Mouse (Mus musculus): ENCODE data around the gene BC107364. TPM values are rescaled to one million over a fixed set of nuclear protein-coding genes. Genes with fewer than 3 reads are reported as not detected.
A peak's percentile ranks its signal among the peaks of the same experiment; 100 is the strongest.
"Not testable (repeated sequence)": the region's sequence is repeated elsewhere in the genome, so short reads cannot be mapped to it uniquely, and the experiment has no call there.

The BC107364 gene
- polyA plus RNA-seq, 1 experiment from 2014 or later, result not detected

DNA sequence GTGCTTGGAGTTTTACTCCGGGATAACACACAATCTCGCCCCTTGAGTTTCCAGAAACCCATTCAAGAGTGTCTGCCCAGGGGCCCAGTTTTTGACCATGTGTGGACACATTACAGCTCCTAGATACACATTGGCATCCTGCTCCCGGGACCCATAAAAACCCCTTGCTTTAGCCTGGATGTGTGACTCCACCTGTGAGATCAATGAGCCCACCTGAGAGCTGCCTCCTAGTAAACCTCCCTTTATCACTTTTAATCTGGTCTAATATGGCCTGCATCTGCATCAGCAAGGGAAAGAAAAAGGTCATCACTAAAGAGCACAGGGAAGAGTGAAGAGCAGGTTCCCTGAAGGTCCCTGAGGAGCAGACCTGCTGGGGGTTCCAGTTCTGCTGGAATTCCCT lies 29.8 kb upstream of the BC107364 start:
- H3K4me2 ChIP-seq (ENCODE audit: low read depth, low read length), result no peak overlapping the region
- DNase-seq (ENCODE audit: low spot score) (no peak), ATAC-seq (ENCODE audit: low read depth) (no peak)
- WGBS, result 86% methylated on average over 3 of the region's 3 CpGs
- no peaks in the 10 kb centered on the region for H3K36me3 ChIP-seq (ENCODE audit: control insufficient read depth, insufficient read depth, low read length)
- no peak overlapping the region for H3K9ac ChIP-seq (ENCODE audit: low read depth, low read length)
- no peaks in the 10 kb centered on the region for H3K9me3 ChIP-seq (ENCODE audit: control insufficient read depth, low read length)
- no peak overlapping the region for H3K27ac ChIP-seq (replicated peaks; ENCODE audit: low read depth, low read length)
- H3K4me3 ChIP-seq (ENCODE audit: low read depth, low read length), result no peak overlapping the region
- H3K27me3 ChIP-seq (replicated peaks; ENCODE audit: control insufficient read depth, insufficient read depth, low read length), result peaks cover 21% of the 10 kb centered on the region
- no peaks in the 10 kb centered on the region for H3K4me1 ChIP-seq (ENCODE audit: control insufficient read depth, insufficient read depth, low read length)

DNA sequence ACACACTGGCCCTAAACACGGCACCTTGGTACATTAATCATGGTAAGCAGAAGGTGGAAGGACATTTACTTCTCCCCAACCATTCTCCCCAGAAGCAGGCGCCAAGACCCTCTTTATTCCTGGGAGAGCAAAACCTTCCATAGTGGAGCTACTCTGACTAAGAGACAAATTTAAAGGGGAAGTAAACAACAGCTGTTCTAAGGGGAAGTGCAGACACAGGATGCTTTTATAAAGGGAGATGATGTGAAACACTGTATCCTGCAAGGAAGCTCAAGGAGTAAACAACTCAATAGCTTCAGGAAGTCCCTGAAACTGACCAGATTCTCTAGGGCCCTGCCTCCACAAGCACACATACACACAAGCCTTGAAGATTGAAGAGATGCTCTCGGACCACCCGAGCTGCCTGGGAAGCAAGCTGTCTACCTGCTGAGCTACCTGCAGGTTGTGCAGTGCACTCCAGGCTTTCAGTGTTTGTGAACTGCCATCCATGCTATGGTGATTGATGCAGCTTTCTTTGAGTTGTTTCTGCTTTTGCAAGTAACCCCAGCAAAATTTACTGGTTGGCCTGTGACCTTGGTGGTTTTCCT lies 28.7 kb upstream of the BC107364 start:
- H3K36me3 ChIP-seq (ENCODE audit: control insufficient read depth, insufficient read depth, low read length), result no peaks in the 10 kb centered on the region
- ATAC-seq (ENCODE audit: low read depth), result no peak
- no peak overlapping the region for H3K4me2 ChIP-seq (ENCODE audit: low read depth, low read length)
- 84% methylated on average over 4 of the region's 4 CpGs for WGBS
- H3K9ac ChIP-seq (ENCODE audit: low read depth, low read length), result no peak overlapping the region
- peaks cover 30% of the 10 kb centered on the region for H3K27me3 ChIP-seq (replicated peaks; ENCODE audit: control insufficient read depth, insufficient read depth, low read length)
- H3K4me3 ChIP-seq (ENCODE audit: low read depth, low read length), result no peak overlapping the region
- H3K27ac ChIP-seq (replicated peaks; ENCODE audit: low read depth, low read length), result no peak overlapping the region
- H3K9me3 ChIP-seq (ENCODE audit: control insufficient read depth, low read length), result no peaks in the 10 kb centered on the region
- no peak for DNase-seq (ENCODE audit: low spot score)
- no peaks in the 10 kb centered on the region for H3K4me1 ChIP-seq (ENCODE audit: control insufficient read depth, insufficient read depth, low read length)

GRCm38 (mm10) chr3:96479249-96479648 lies 27.1 kb upstream of the BC107364 start:
- Histone ChIP-seq H3K27ac (replicated peaks; ENCODE audit: low read depth, low read length) (no peak overlapping the region), H3K4me1 (ENCODE audit: control insufficient read depth, insufficient read depth, low read length) (peaks cover 4% of the 10 kb centered on the region; the same call in 1 of the 2 replicates), H3K36me3 (ENCODE audit: control insufficient read depth, insufficient read depth, low read length) (no peaks in the 10 kb centered on the region), H3K9ac (ENCODE audit: low read depth, low read length) (no peak overlapping the region), H3K4me2 (ENCODE audit: low read depth, low read length) (no peak overlapping the region), H3K9me3 (ENCODE audit: control insufficient read depth, low read length) (no peaks in the 10 kb centered on the region), H3K4me3 (ENCODE audit: low read depth, low read length) (no peak overlapping the region), H3K27me3 (replicated peaks; ENCODE audit: control insufficient read depth, insufficient read depth, low read length) (peaks cover 45% of the 10 kb centered on the region)
- no peak for ATAC-seq (ENCODE audit: low read depth)
- WGBS, result 22% methylated on average over 3 of the region's 3 CpGs
- DNase-seq (ENCODE audit: low spot score), result peak; percentile 7

- H3K4me3 ChIP-seq (ENCODE audit: low read depth, low read length), result no peak overlapping the region
- H3K27ac ChIP-seq (replicated peaks; ENCODE audit: low read depth, low read length), result no peak overlapping the region
- DNase-seq (ENCODE audit: low spot score), result peak; percentile 38
- H3K36me3 ChIP-seq (ENCODE audit: control insufficient read depth, insufficient read depth, low read length), result no peaks in the 10 kb centered on the region
- 0 out of 2 replicates have a peak, but pooled peaks have one; percentile 70 for ATAC-seq (ENCODE audit: low read depth)
- H3K9me3 ChIP-seq (ENCODE audit: control insufficient read depth, low read length), result no peaks in the 10 kb centered on the region
- peaks cover 4% of the 10 kb centered on the region; the same call in 1 of the 2 replicates for H3K4me1 ChIP-seq (ENCODE audit: control insufficient read depth, insufficient read depth, low read length)
- 54% methylated on average over 6 of the region's 6 CpGs for WGBS
- H3K9ac ChIP-seq (ENCODE audit: low read depth, low read length), result no peak overlapping the region
- H3K27me3 ChIP-seq (replicated peaks; ENCODE audit: control insufficient read depth, insufficient read depth, low read length), result peaks cover 57% of the 10 kb centered on the region
- H3K4me2 ChIP-seq (ENCODE audit: low read depth, low read length), result no peak overlapping the region
Observed at GRCm38 (mm10) chr3:96477558-96477957, 25.5 kb upstream of the BC107364 start.

- H3K9ac ChIP-seq (ENCODE audit: low read depth, low read length), result no peak overlapping the region
- no peaks in the 10 kb centered on the region for H3K9me3 ChIP-seq (ENCODE audit: control insufficient read depth, low read length)
- no peak overlapping the region for H3K4me2 ChIP-seq (ENCODE audit: low read depth, low read length)
- 43% methylated on average over 3 of the region's 3 CpGs for WGBS
- peaks cover 62% of the 10 kb centered on the region for H3K27me3 ChIP-seq (replicated peaks; ENCODE audit: control insufficient read depth, insufficient read depth, low read length)
- no peak for DNase-seq (ENCODE audit: low spot score)
- H3K4me1 ChIP-seq (ENCODE audit: control insufficient read depth, insufficient read depth, low read length), result peaks cover 4% of the 10 kb centered on the region; the same call in 1 of the 2 replicates
- no peak overlapping the region for H3K27ac ChIP-seq (replicated peaks; ENCODE audit: low read depth, low read length)
- no peak overlapping the region for H3K4me3 ChIP-seq (ENCODE audit: low read depth, low read length)
- no peaks in the 10 kb centered on the region for H3K36me3 ChIP-seq (ENCODE audit: control insufficient read depth, insufficient read depth, low read length)
- no peak for ATAC-seq (ENCODE audit: low read depth)
Observed at GRCm38 (mm10) chr3:96477084-96477483, 25.0 kb upstream of the BC107364 start.

DNA sequence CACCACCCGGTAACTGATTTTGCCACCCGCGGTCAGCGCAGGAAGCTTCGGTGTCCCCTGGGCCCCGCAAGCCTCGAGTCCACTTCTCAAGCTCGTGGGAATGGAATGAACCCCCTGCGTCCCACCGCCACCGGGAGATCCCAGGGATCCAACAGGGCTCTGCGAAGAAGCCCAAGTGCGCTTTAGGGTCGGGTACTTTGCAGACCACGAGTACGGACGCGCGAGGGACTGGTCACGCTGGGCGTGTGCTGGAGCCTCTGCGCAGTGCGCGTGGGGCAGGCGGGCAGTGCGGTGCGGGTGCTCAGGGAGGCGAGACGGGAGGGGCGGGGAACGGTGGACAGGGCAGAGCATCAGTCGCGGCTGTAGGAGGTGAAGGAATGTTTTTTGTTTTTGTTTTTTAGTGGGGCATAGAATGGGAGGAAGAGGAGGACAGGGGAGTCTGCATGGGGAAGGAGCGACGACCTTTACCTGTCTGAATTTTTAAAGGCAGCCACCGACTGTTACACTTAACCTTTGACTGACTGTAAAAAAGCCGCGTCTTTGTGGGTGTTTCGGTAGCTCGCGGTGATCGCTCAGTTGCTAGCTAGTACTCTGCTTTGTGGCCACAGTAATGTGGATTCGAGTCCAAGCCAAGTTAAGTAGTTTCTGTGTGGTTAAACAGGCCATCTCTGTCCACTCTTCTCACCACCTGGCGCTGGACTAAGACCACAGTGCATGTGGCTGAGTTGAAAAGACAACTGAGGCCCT lies 23.0 kb upstream of the BC107364 start:
- no peaks in the 10 kb centered on the region for H3K36me3 ChIP-seq (ENCODE audit: control insufficient read depth, insufficient read depth, low read length)
- H3K9me3 ChIP-seq (ENCODE audit: control insufficient read depth, low read length), result no peaks in the 10 kb centered on the region
- peaks cover 64% of the 10 kb centered on the region for H3K27me3 ChIP-seq (replicated peaks; ENCODE audit: control insufficient read depth, insufficient read depth, low read length)
- H3K27ac ChIP-seq (replicated peaks; ENCODE audit: low read depth, low read length), result no peak overlapping the region
- peak overlapping the region; percentile 72 for H3K4me2 ChIP-seq (ENCODE audit: low read depth, low read length)
- H3K4me3 ChIP-seq (ENCODE audit: low read depth, low read length), result peak overlapping the region; percentile 38
- ATAC-seq (ENCODE audit: low read depth) (no peak), DNase-seq (ENCODE audit: low spot score) (peak; percentile 7)
- peak overlapping the region; percentile 45 for H3K9ac ChIP-seq (ENCODE audit: low read depth, low read length)
- H3K4me1 ChIP-seq (ENCODE audit: control insufficient read depth, insufficient read depth, low read length), result peaks cover 4% of the 10 kb centered on the region; the same call in 1 of the 2 replicates
- 1% methylated on average over 44 of the region's 44 CpGs for WGBS

GRCm38 (mm10) chr3:96473556-96473955 lies 21.4 kb upstream of the BC107364 start:
- WGBS, result 59% methylated on average over 3 of the region's 3 CpGs
- DNase-seq (ENCODE audit: low spot score), result not testable (repeated sequence)

DNA sequence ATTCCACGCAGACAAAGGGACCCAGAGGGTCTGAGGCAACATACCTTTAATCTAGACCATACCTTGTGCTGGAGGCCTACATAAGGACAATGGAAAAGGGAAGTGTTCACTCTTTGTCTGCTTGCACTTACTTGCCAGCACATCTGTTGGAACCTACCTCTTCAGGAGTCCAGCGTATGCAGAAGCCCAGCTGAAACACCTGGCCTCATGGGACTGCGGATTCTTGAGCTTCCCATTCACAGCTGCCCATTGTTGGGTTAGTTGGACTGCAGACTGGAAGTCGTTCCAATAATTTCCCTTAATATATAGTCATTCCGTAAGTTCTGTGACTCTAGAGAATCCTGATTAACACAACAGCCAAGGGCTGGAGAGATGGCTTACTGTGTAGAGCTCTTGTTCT lies 20.0 kb upstream of the BC107364 start:
- H3K9ac ChIP-seq (ENCODE audit: low read depth, low read length), result no peak overlapping the region
- H3K27ac ChIP-seq (replicated peaks; ENCODE audit: low read depth, low read length), result no peak overlapping the region
- peaks cover 4% of the 10 kb centered on the region; the same call in 1 of the 2 replicates for H3K4me1 ChIP-seq (ENCODE audit: control insufficient read depth, insufficient read depth, low read length)
- no peaks in the 10 kb centered on the region for H3K9me3 ChIP-seq (ENCODE audit: control insufficient read depth, low read length)
- DNase-seq (ENCODE audit: low spot score), result no peak
- no peak overlapping the region for H3K4me3 ChIP-seq (ENCODE audit: low read depth, low read length)
- no peak for ATAC-seq (ENCODE audit: low read depth)
- WGBS, result 83% methylated on average over 5 of the region's 5 CpGs
- no peak overlapping the region for H3K4me2 ChIP-seq (ENCODE audit: low read depth, low read length)
- no peaks in the 10 kb centered on the region for H3K36me3 ChIP-seq (ENCODE audit: control insufficient read depth, insufficient read depth, low read length)
- peaks cover 45% of the 10 kb centered on the region for H3K27me3 ChIP-seq (replicated peaks; ENCODE audit: control insufficient read depth, insufficient read depth, low read length)

More at GRCm38 (mm10) chr3:96473556-96473955, 21.4 kb upstream of the BC107364 start:
- not testable (repeated sequence) for H3K36me3 ChIP-seq (ENCODE audit: control insufficient read depth, insufficient read depth, low read length); H3K9ac ChIP-seq (ENCODE audit: low read depth, low read length); H3K9me3 ChIP-seq (ENCODE audit: control insufficient read depth, low read length); H3K4me3 ChIP-seq (ENCODE audit: low read depth, low read length); H3K27ac ChIP-seq (replicated peaks; ENCODE audit: low read depth, low read length); ATAC-seq (ENCODE audit: low read depth); H3K4me2 ChIP-seq (ENCODE audit: low read depth, low read length); H3K4me1 ChIP-seq (ENCODE audit: control insufficient read depth, insufficient read depth, low read length)
- H3K27me3 ChIP-seq (replicated peaks; ENCODE audit: control insufficient read depth, insufficient read depth, low read length), result peaks cover 57% of the 10 kb centered on the region

Measured in embryonic facial prominence, embryonic 14.5 days (tissue).